ENCODE assay signal across 16 mouse cellular contexts in genomic region chr19:38458996-38459395, GRCm38 (mm10). TPM values are rescaled to one million over a fixed set of nuclear protein-coding genes. Genes with fewer than 3 reads are reported as not detected.
"Had no signal": no experiment of that assay in that cellular context is flagged by ENCODE, and none has a peak within 500 bp of the region (broad histone marks: within the 10 kb centered on the region; RNA-seq: fewer than 3 reads in every experiment).

No protein-coding gene starts in this region.

- H3K36me3 ChIP-seq: limb, embryonic 12.5 days; lung, embryonic 15.5 days; midbrain, embryonic 15.5 days; neural tube, embryonic 12.5 days had no signal

- DNase-seq: kidney, adult 8-10 months; kidney, postnatal 25 days; layer of hippocampus, adult 9-11 months; lung, postnatal 14 days; right cerebral cortex, postnatal 25 days; thymus, adult 18-20 months; thymus, postnatal 14 days had no signal

- H3K4me1 ChIP-seq: limb, embryonic 12.5 days; lung, embryonic 15.5 days; megakaryocyte, embryonic 14.5 days; midbrain, embryonic 15.5 days; neural tube, embryonic 12.5 days had no signal

- ATAC-seq: midbrain, embryonic 15.5 days had no signal

- H3K4me3 ChIP-seq: limb, embryonic 12.5 days; lung, embryonic 15.5 days; megakaryocyte, embryonic 14.5 days; midbrain, embryonic 15.5 days; neural tube, embryonic 12.5 days had no signal

- H3K9me3 ChIP-seq: lung, embryonic 15.5 days; midbrain, embryonic 15.5 days had no signal

- H3K9ac ChIP-seq: limb, embryonic 12.5 days; lung, embryonic 15.5 days; midbrain, embryonic 15.5 days; neural tube, embryonic 12.5 days had no signal

- H3K4me2 ChIP-seq: limb, embryonic 12.5 days; lung, embryonic 15.5 days; midbrain, embryonic 11.5 days; midbrain, embryonic 15.5 days; neural tube, embryonic 12.5 days had no signal

- H3K27me3 ChIP-seq: limb, embryonic 12.5 days; lung, embryonic 15.5 days; megakaryocyte, embryonic 14.5 days; midbrain, embryonic 15.5 days; neural tube, embryonic 12.5 days had no signal

- H3K27ac ChIP-seq: limb, embryonic 12.5 days; lung, embryonic 15.5 days; macrophage; midbrain, embryonic 15.5 days; neural tube, embryonic 12.5 days had no signal

RNA-seq across cellular contexts. Expression of gene Plce1, which starts 21.9 kb away (rescaled TPM):
- total RNA-seq: monocyte, adult 5-6 weeks; neutrophil, adult 5-6 weeks had no signal
- polyA plus RNA-seq: macrophage had no signal
